Comparison of ENCODE assay signal across 10 mouse cellular contexts in the genomic region with DNA sequence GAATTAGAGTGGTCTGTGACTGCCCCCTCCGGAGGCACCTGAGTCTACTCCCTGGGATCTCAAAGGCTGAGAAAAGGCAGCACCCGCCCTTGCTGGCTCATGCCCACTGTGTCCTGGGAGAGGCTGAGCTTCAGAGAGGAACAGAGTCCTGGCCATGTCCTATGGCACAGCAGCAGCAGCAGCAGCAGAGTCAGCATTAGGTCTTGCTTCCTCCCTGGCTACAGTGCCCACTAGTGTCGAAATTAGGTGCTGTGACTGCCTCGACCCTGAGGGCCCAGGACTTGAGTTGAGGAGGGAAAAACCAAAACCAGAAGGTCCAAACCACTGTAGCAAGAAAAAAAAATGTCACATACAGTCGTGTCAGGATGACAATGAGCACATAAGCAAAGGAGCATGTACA. TPM values are rescaled to one million over a fixed set of nuclear protein-coding genes. Genes with fewer than 3 reads are reported as not detected.
DNase-seq lines count a peak whose midpoint lies in the region; ATAC-seq and TF ChIP-seq lines count a peak whose summit lies in the region.
"Had no signal": no experiment of that assay in that cellular context is flagged by ENCODE, and none has a peak within 500 bp of the region (broad histone marks: within the 10 kb centered on the region; RNA-seq: fewer than 3 reads in every experiment).

No protein-coding gene starts in this region.

- no peak for DNase-seq in heart, postnatal 0 days (ENCODE audit: low spot score)
- no peak for DNase-seq in heart, postnatal 14 days
- peak; percentile 2 for DNase-seq in 3T3-L1 (ENCODE audit: low read depth, low spot score)
- peak; percentile 67 for DNase-seq in embryo, embryonic 10 days (ENCODE audit: low spot score)
- DNase-seq in lung, postnatal 25 days (ENCODE audit: low spot score) = peak; percentile 22
- DNase-seq in right cerebral cortex, postnatal 25 days = no peak
- no peak for DNase-seq in gastrocnemius, postnatal 36 days

- H3K4me3 ChIP-seq in heart, postnatal 0 days (ENCODE audit: low read depth, low read length) = no peak overlapping the region
- H3K4me3 ChIP-seq: embryonic facial prominence, embryonic 15.5 days; stomach, embryonic 15.5 days had no signal

- intact Hi-C loops in heart, postnatal 14 days (cut with DNase I) = loop anchor here (5.0 kb wide), 1 partner anchor 65 kb away; no protein-coding TSS in a partner anchor
- intact Hi-C loops in gastrocnemius, postnatal 36 days (cut with DNase I) = no loop called here

- no peaks in the 10 kb centered on the region for H3K27me3 ChIP-seq in heart, postnatal 0 days (ENCODE audit: control insufficient read depth, insufficient read depth, low read length)
- H3K27me3 ChIP-seq: stomach, embryonic 15.5 days had no signal

- peak; percentile 43 for TF ChIP-seq CTCF in heart, postnatal 0 days (IDR thresholded peaks at IDR 0.05; ENCODE audit: low read depth)

- H3K4me2 ChIP-seq in heart, postnatal 0 days (ENCODE audit: low read depth, low read length) = no peak overlapping the region
- H3K4me2 ChIP-seq: embryonic facial prominence, embryonic 15.5 days; stomach, embryonic 15.5 days had no signal

- H3K4me1 ChIP-seq in heart, postnatal 0 days (ENCODE audit: control insufficient read depth, insufficient read depth) = no peaks in the 10 kb centered on the region
- H3K4me1 ChIP-seq: embryonic facial prominence, embryonic 15.5 days; stomach, embryonic 15.5 days had no signal

- 25% methylated on average over 5 of the region's 5 CpGs for WGBS in heart, postnatal 0 days

- H3K9me3 ChIP-seq in heart, postnatal 0 days (replicated peaks; ENCODE audit: control insufficient read depth, low read length) = no peaks in the 10 kb centered on the region
- H3K9me3 ChIP-seq: embryonic facial prominence, embryonic 15.5 days; stomach, embryonic 15.5 days had no signal

- no peak overlapping the region for H3K27ac ChIP-seq in heart, postnatal 0 days (ENCODE audit: low read depth)
- H3K27ac ChIP-seq: embryonic facial prominence, embryonic 15.5 days; stomach, embryonic 15.5 days had no signal

- no peak overlapping the region for H3K9ac ChIP-seq in heart, postnatal 0 days (replicated peaks; ENCODE audit: low read depth, low read length)
- H3K9ac ChIP-seq: embryonic facial prominence, embryonic 15.5 days; stomach, embryonic 15.5 days had no signal

- TF ChIP-seq EP300 in heart, postnatal 0 days (IDR thresholded peaks at IDR 0.05; ENCODE audit: low read depth) = no peak

- no peaks in the 10 kb centered on the region for H3K36me3 ChIP-seq in heart, postnatal 0 days (replicated peaks; ENCODE audit: control insufficient read depth, insufficient read depth, low read length)
- H3K36me3 ChIP-seq: embryonic facial prominence, embryonic 15.5 days; stomach, embryonic 15.5 days had no signal

- no peak for ATAC-seq in heart, postnatal 0 days (ENCODE audit: insufficient read depth, low read depth)
- no peak for ATAC-seq in granulocyte monocyte progenitor cell, adult 5-6 weeks (replicated peaks; ENCODE audit: poor library complexity, severe bottlenecking)

RNA-seq across cellular contexts. Expression of gene Wscd1, which starts 12.6 kb away (rescaled TPM):
- 14.1 and 25.0 TPM in 2 replicates for total RNA-seq in heart, postnatal 0 days (2014; rRNA removed; ENCODE audit: low replicate concordance)
- 4.0 and 4.3 TPM in 2 replicates for polyA plus RNA-seq in heart, postnatal 0 days (2015; fragmentation: Nextera tagmentation; extraction: Ambion mirVana)
- total RNA-seq in heart, postnatal 14 days (2021) = 10 to 100 TPM; 10.4 to 10.9 TPM
- 1 to 10 TPM; 2.8 to 3.6 TPM for total RNA-seq in gastrocnemius, postnatal 36 days (2021)
- total RNA-seq in granulocyte monocyte progenitor cell, adult 5-6 weeks (2014; fragmentation: Nextera tagmentation) = not detected in 2 replicates
- not detected in 2 replicates for total RNA-seq in granulocyte monocyte progenitor cell, adult 5-6 weeks (2017)

Comparison
In these comparisons a context has a peak if more than half of its experiments do, and no peak if none do; other contexts are left out.
1. DNase-seq: peak in 3T3-L1 (single experiment), embryo, embryonic 10 days (single experiment) and lung, postnatal 25 days (single experiment); none in heart, postnatal 0 days (single experiment), heart, postnatal 14 days (0 of 2), right cerebral cortex, postnatal 25 days (single experiment) and gastrocnemius, postnatal 36 days (0 of 2).